Mouse (Mus musculus) C2C12 (cell line): ENCODE results near the gene Ipcef1. TPM values are rescaled to one million over a fixed set of nuclear protein-coding genes. Genes with fewer than 3 reads are reported as not detected.

ENCODE experiments used
- H3K27me3 ChIP-seq: one replicate; pipeline ENCODE4 v1.6.1; 2011; ENCODE audit not compliant: control insufficient read depth, insufficient read depth, insufficient read length
- H3K36me3 ChIP-seq: one replicate; pipeline ENCODE4 v1.6.1; 2011; ENCODE audit not compliant: control insufficient read depth, insufficient read depth
- H3K4me3 ChIP-seq: one replicate; pipeline ENCODE4 v1.5.1; 2011; ENCODE audit warnings: mild to moderate bottlenecking, control low read depth; ENCODE audit not compliant: poor library complexity, insufficient read depth, severe bottlenecking
- H3K79me2 ChIP-seq: one replicate; pipeline ENCODE4 v1.6.1; 2011; ENCODE audit not compliant: control insufficient read depth, insufficient read depth
- H3K79me3 ChIP-seq: one replicate; pipeline ENCODE4 v1.6.1; 2011; ENCODE audit warnings: low read depth, control low read depth
- H3ac ChIP-seq: one replicate; pipeline ENCODE3; 2011; ENCODE audit warnings: low read depth; ENCODE audit not compliant: control insufficient read depth, insufficient read length
- CEBPB ChIP-seq: IDR thresholded peaks from one replicate; pipeline ENCODE4 v1.6.1; 2011; ENCODE audit warnings: low read depth, mild to moderate bottlenecking, control low read depth, moderate library complexity
- CTCF ChIP-seq: IDR thresholded peaks from one replicate; pipeline ENCODE4 v1.5.1; 2011; ENCODE audit not compliant: control insufficient read depth, insufficient read depth, insufficient read length
- FOSL1 ChIP-seq: IDR thresholded peaks from one replicate; pipeline ENCODE4 v1.8.0; 2011; ENCODE audit warnings: mild to moderate bottlenecking, low read length; ENCODE audit not compliant: poor library complexity, insufficient read depth, severe bottlenecking
- MAX ChIP-seq: IDR thresholded peaks from one replicate; pipeline ENCODE4 v1.6.1; 2011; ENCODE audit warnings: mild to moderate bottlenecking, control low read depth
- MYOD1 ChIP-seq: IDR thresholded peaks from one replicate; pipeline ENCODE4 v1.6.1; 2011; ENCODE audit warnings: low read depth; ENCODE audit not compliant: control insufficient read depth, insufficient read length
- MYOG ChIP-seq: IDR thresholded peaks from one replicate; pipeline ENCODE4 v1.6.1; 2011; ENCODE audit not compliant: control insufficient read depth, insufficient read length; ENCODE audit errors: extremely low read depth
- USF1 ChIP-seq: IDR thresholded peaks from one replicate; pipeline ENCODE4 v1.6.1; 2011; ENCODE audit warnings: low read depth, mild to moderate bottlenecking, control low read depth, moderate library complexity
- polyA plus RNA-seq: library from polyadenylated mRNA; unstranded; fragments of >200 nt; fragmentation: generic; extraction: Trizol; gene quantifications from one replicate; pipeline ENCODE4 v1.2.1, GENCODE M21; 2012; ENCODE audit warnings: missing spikeins

Gene Ipcef1
- polyA plus RNA-seq, 1 experiment: not detected

- Histone ChIP-seq H3K36me3 (no peaks in the 10 kb centered on the region), H3ac (no peak overlapping the region), H3K27me3 (no peaks in the 10 kb centered on the region), H3K4me3 (no peak overlapping the region), H3K79me3 (no peaks in the 10 kb centered on the region), H3K79me2 (no peaks in the 10 kb centered on the region)
- TF ChIP-seq MAX (no peak), CEBPB (no peak), FOSL1 (no peak), CTCF (no peak), MYOD1 (no peak), MYOG (no peak), USF1 (no peak)
Observed at GRCm38 (mm10) chr10:6900126-6900525, 152.2 kb downstream of the Ipcef1 start.

- no peaks in the 10 kb centered on the region for H3K79me2 ChIP-seq
- TF ChIP-seq FOSL1: no peak
- TF ChIP-seq MAX: no peak
- no peak for TF ChIP-seq USF1
- TF ChIP-seq MYOD1: no peak
- no peak for TF ChIP-seq MYOG
- TF ChIP-seq CTCF: no peak
- no peak for TF ChIP-seq CEBPB
- H3ac ChIP-seq: no peak overlapping the region
- H3K4me3 ChIP-seq: no peak overlapping the region
- no peaks in the 10 kb centered on the region for H3K79me3 ChIP-seq
- H3K27me3 ChIP-seq: no peaks in the 10 kb centered on the region
- no peaks in the 10 kb centered on the region for H3K36me3 ChIP-seq
Observed at GRCm38 (mm10) chr10:6896659-6897303, 155.5 kb downstream of the Ipcef1 start.

- no peaks in the 10 kb centered on the region for H3K79me3 ChIP-seq
- H3K36me3 ChIP-seq: no peaks in the 10 kb centered on the region
- TF ChIP-seq MYOD1 (no peak), MAX (no peak), FOSL1 (no peak), CEBPB (no peak), CTCF (no peak), MYOG (no peak), USF1 (no peak)
- H3ac ChIP-seq: no peak overlapping the region
- H3K79me2 ChIP-seq: no peaks in the 10 kb centered on the region
- no peak overlapping the region for H3K4me3 ChIP-seq
- H3K27me3 ChIP-seq: no peaks in the 10 kb centered on the region
Observed at GRCm38 (mm10) chr10:6895796-6896195, 156.5 kb downstream of the Ipcef1 start.

- no peaks in the 10 kb centered on the region for H3K79me3 ChIP-seq
- H3K79me2 ChIP-seq: no peaks in the 10 kb centered on the region
- no peak for TF ChIP-seq CTCF
- no peak for TF ChIP-seq CEBPB
- no peak for TF ChIP-seq USF1
- TF ChIP-seq MYOG: no peak
- no peak overlapping the region for H3ac ChIP-seq
- no peaks in the 10 kb centered on the region for H3K36me3 ChIP-seq
- H3K4me3 ChIP-seq: no peak overlapping the region
- H3K27me3 ChIP-seq: no peaks in the 10 kb centered on the region
Observed at GRCm38 (mm10) chr10:6890348-6891009, 161.8 kb downstream of the Ipcef1 start.

- Histone ChIP-seq H3K4me3 (no peak overlapping the region), H3K79me3 (no peaks in the 10 kb centered on the region), H3K36me3 (no peaks in the 10 kb centered on the region), H3ac (no peak overlapping the region), H3K27me3 (no peaks in the 10 kb centered on the region), H3K79me2 (no peaks in the 10 kb centered on the region)
- TF ChIP-seq CEBPB (no peak), USF1 (no peak), CTCF (no peak), MYOD1 (no peak), MYOG (no peak), FOSL1 (no peak), MAX (no peak)
Observed at GRCm38 (mm10) chr10:6889640-6890245, 162.5 kb downstream of the Ipcef1 start.
